Mouse (Mus musculus) myocyte (in vitro differentiated cells): ENCODE measurements around the gene Emb.

ENCODE experiments used
- CEBPB ChIP-seq: IDR thresholded peaks from 2 replicates; pipeline ENCODE4 v1.6.1; 2011; ENCODE audit warnings: mild to moderate bottlenecking, moderate library complexity; ENCODE audit not compliant: poor library complexity, insufficient read depth, severe bottlenecking
- E2F4 ChIP-seq: IDR thresholded peaks from one replicate; pipeline ENCODE4 v1.6.1; 2011; ENCODE audit warnings: mild to moderate bottlenecking, control low read depth, moderate library complexity; ENCODE audit not compliant: insufficient read depth
- MAX ChIP-seq: IDR thresholded peaks from one replicate; pipeline ENCODE4 v1.6.1; 2011; ENCODE audit warnings: low read depth, mild to moderate bottlenecking, control low read depth
- MYOD1 ChIP-seq, 3 experiments: IDR thresholded peaks; one replicate each; pipeline ENCODE4 v1.6.1; 2011; ENCODE audit warnings: control low read depth in 2 of 3, low read depth in 2 of 3, mild to moderate bottlenecking in 2 of 3, moderate library complexity in 1 of 3; ENCODE audit not compliant: insufficient read length in 2 of 3, control insufficient read depth in 1 of 3
- MYOG ChIP-seq, 3 experiments: IDR thresholded peaks; one replicate each; pipeline ENCODE4 v1.6.1; 2011; ENCODE audit warnings: control low read depth in 2 of 3, low read depth in 2 of 3, mild to moderate bottlenecking in 2 of 3; ENCODE audit not compliant: insufficient read length in 2 of 3, control insufficient read depth in 1 of 3, insufficient read depth in 1 of 3
- POLR2A ChIP-seq: IDR thresholded peaks from one replicate; pipeline ENCODE4 v1.6.1; 2011; ENCODE audit warnings: low read depth, mild to moderate bottlenecking, control low read depth, moderate library complexity; ENCODE audit not compliant: insufficient read length
- POLR2AphosphoS2 ChIP-seq: IDR thresholded peaks from one replicate; pipeline ENCODE4 v1.6.1; 2011; ENCODE audit warnings: low read depth, control low read depth; ENCODE audit not compliant: insufficient read length
- SRF ChIP-seq: IDR thresholded peaks from one replicate; pipeline ENCODE4 v1.6.1; 2011; ENCODE audit warnings: low read depth; ENCODE audit not compliant: control insufficient read depth, insufficient read length
- TCF12 ChIP-seq: IDR thresholded peaks from one replicate; pipeline ENCODE4 v1.6.1; 2011; ENCODE audit warnings: mild to moderate bottlenecking, control low read depth; ENCODE audit not compliant: poor library complexity, insufficient read depth, severe bottlenecking
- USF1 ChIP-seq: IDR thresholded peaks from one replicate; pipeline ENCODE4 v1.6.1; 2011; ENCODE audit warnings: low read depth, mild to moderate bottlenecking, control low read depth, moderate library complexity

- TF ChIP-seq POLR2A = no peak
- TF ChIP-seq CEBPB = no peak
- no peak for TF ChIP-seq MAX
- no peak for TF ChIP-seq MYOG (IDR thresholded peaks at IDR 0.05; ENCODE audit: control insufficient read depth in 1 of 3, insufficient read depth in 1 of 3, insufficient read length in 2 of 3, low read depth in 2 of 3)
- no peak for TF ChIP-seq POLR2AphosphoS2
- TF ChIP-seq E2F4 = no peak
- no peak for TF ChIP-seq SRF
- TF ChIP-seq USF1 = no peak
- TF ChIP-seq MYOD1 (IDR thresholded peaks at IDR 0.05; ENCODE audit: control insufficient read depth in 1 of 3, insufficient read length in 2 of 3, low read depth in 2 of 3) = no peak
- TF ChIP-seq TCF12 = no peak
These were observed 9.8 kb downstream of the Emb start for GRCm38 (mm10) chr13:117218092-117218491.
